Mouse (Mus musculus): ENCODE data around the gene Pip4k2a.

DNA sequence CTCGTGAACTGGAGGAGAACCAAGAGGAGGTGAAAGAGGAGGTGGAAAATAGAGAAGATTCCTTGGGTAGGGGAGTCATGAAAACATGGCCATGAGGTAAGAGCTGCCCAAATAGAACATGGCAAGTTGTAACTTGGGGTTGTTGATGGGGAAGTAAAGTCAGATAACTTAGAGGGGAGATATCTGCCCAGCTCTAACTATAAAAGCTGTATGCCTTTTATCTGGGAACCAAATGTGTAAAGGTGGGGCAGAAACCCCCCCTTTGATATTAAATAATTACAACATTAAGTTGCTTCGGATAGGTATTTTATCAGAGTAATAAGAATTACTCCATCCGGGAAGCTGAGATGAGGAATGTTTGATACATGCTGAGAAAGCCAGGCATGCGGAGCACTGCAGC is 18.9 kb downstream of the Pip4k2a start:
- TF ChIP-seq EP300 (IDR thresholded peaks at IDR 0.05; ENCODE audit: low read depth), result no peak
- TF ChIP-seq CTCF (IDR thresholded peaks at IDR 0.05; ENCODE audit: low read depth), result no peak

Measured in liver, embryonic 14.5 days (tissue).